In the genomic region with DNA sequence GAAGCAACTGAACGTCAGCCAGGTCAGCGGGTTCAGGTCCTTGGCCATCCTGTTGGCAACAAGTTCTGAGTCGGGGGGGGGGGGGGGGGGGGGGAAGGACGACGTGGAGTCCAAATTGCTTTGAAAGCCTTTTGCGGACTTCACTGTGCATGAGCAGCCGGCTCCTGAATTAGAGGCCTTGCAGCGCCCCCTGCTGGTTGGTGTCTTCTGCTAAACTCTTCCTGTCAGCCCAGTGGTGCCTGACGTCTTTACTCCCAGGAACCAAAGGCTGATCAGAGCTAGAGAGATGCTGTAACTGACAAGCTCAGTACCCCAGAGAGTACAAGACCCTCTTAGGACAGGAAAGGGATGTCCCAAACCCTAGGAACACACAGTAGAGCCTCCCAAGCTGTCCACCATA, we compare ENCODE assay signal across 8 mouse cellular contexts. TPM values are rescaled to one million over a fixed set of nuclear protein-coding genes. Genes with fewer than 3 reads are reported as not detected.
A peak's percentile ranks its signal among the peaks of the same experiment; 100 is the strongest.
DNase-seq lines count a peak whose midpoint lies in the region; ATAC-seq and TF ChIP-seq lines count a peak whose summit lies in the region.

No protein-coding gene starts in this region.

- H3K9ac ChIP-seq in forebrain, embryonic 11.5 days (ENCODE audit: low read length), result no peak overlapping the region

- 4% methylated on average over 7 of the region's 9 CpGs for WGBS in forebrain, embryonic 11.5 days
- 2% methylated on average over 9 of the region's 9 CpGs for WGBS in small intestine, adult 2 months

- 0 out of 2 replicates have a peak, but pooled peaks cover 1% of the 10 kb centered on the region for H3K4me1 ChIP-seq in forebrain, embryonic 11.5 days (replicated peaks; ENCODE audit: control insufficient read depth, insufficient read depth, low read length)
- no peaks in the 10 kb centered on the region for H3K4me1 ChIP-seq in small intestine, adult 2 months (ENCODE audit: control insufficient read depth, insufficient read depth, insufficient read length, low read length)

- peak; percentile 20 for DNase-seq in Patski (ENCODE audit: low read depth, low spot score)
- DNase-seq in c-Kit-positive CD71-positive TER-119-negative erythroid progenitor cells, embryonic 14.5 days (ENCODE audit: low read depth), result peak; percentile 44
- peak; percentile 95 for DNase-seq in forebrain, embryonic 11.5 days (ENCODE audit: low spot score)
- peak; percentile 74 to 87 for DNase-seq in heart, postnatal 36 days
- DNase-seq in layer of hippocampus, adult 9-11 months, result peak; percentile 74
- peak; percentile 62 for DNase-seq in lung, postnatal 25 days (ENCODE audit: low spot score)

- TF ChIP-seq POLR2A in small intestine, adult 2 months (IDR thresholded peaks at IDR 0.05; ENCODE audit: low read depth, low read length), result no peak

- H3K9me3 ChIP-seq in forebrain, embryonic 11.5 days (ENCODE audit: control insufficient read depth, low read length), result no peaks in the 10 kb centered on the region

- H3K4me3 ChIP-seq in forebrain, embryonic 11.5 days (ENCODE audit: low read depth, low read length), result no peak overlapping the region
- no peak overlapping the region for H3K4me3 ChIP-seq in small intestine, adult 2 months (ENCODE audit: low read depth, low read length)

- CTCF ChIA-PET in Patski (lab: Charles Lee), result interaction anchor here (0.6 to 1.4 kb wide), 8 partner anchors 14 to 432 kb away, joined by 3 to 6 read pairs (median 3); no protein-coding TSS in a partner anchor

- no peaks in the 10 kb centered on the region for H3K36me3 ChIP-seq in forebrain, embryonic 11.5 days (ENCODE audit: control insufficient read depth, insufficient read depth, low read length)
- no peaks in the 10 kb centered on the region for H3K36me3 ChIP-seq in small intestine, adult 2 months (ENCODE audit: control insufficient read depth, insufficient read depth, low read length)

- H3K27ac ChIP-seq in forebrain, embryonic 11.5 days (ENCODE audit: low read depth, low read length), result no peak overlapping the region
- no peak overlapping the region for H3K27ac ChIP-seq in small intestine, adult 2 months (ENCODE audit: insufficient read depth, low read depth, low read length)

- H3K4me2 ChIP-seq in forebrain, embryonic 11.5 days (ENCODE audit: low read depth, low read length, severe bottlenecking), result no peak overlapping the region

- peak; percentile 88 for TF ChIP-seq CTCF in Patski (IDR thresholded peaks at IDR 0.05)
- peak; percentile 72 for TF ChIP-seq CTCF in small intestine, adult 2 months (IDR thresholded peaks at IDR 0.05; ENCODE audit: extremely low read depth, insufficient read length, insufficient replicate concordance, low read depth, low read length)

- peaks cover 33% of the 10 kb centered on the region for H3K27me3 ChIP-seq in Patski
- H3K27me3 ChIP-seq in forebrain, embryonic 11.5 days (ENCODE audit: control insufficient read depth, insufficient read depth, low read length), result no peaks in the 10 kb centered on the region
- H3K27me3 ChIP-seq in small intestine, adult 2 months (ENCODE audit: control insufficient read depth, insufficient read depth, low read length), result no peaks in the 10 kb centered on the region

- intact Hi-C loops in heart, postnatal 36 days (cut with DNase I), result loop anchor here (1.0 to 2.0 kb wide), 2 partner anchors 319 to 416 kb away; no protein-coding TSS in a partner anchor

- ATAC-seq in Patski, result peak; percentile 70
- ATAC-seq in forebrain, embryonic 11.5 days (replicated peaks; ENCODE audit: low FRiP score), result no peak
- ATAC-seq in erythroid progenitor cell, adult 5-6 weeks (replicated peaks; ENCODE audit: low FRiP score, poor library complexity, severe bottlenecking), result no peak

- in situ Hi-C loops in Patski (cut with MboI; ENCODE audit: low pct_unique_long_range_greater_than_20kb), result loop anchor here (5.0 kb wide), 1 partner anchor 421 kb away; no protein-coding TSS in a partner anchor

- POLR2A ChIA-PET in Patski (lab: Charles Lee), result no interaction called here

RNA-seq across cellular contexts. Expression of a gene that starts 43.7 kb away (rescaled TPM):
- 49.1 TPM for polyA plus RNA-seq in Patski (2021)
- polyA plus RNA-seq in forebrain, embryonic 11.5 days (2014; fragmentation: Nextera tagmentation; extraction: Ambion mirVana), result 122 and 130 TPM in 2 replicates
- 10 to 100 TPM; 35.8 to 42.6 TPM for total RNA-seq in heart, postnatal 36 days (2021)
- 9.6 and 12.9 TPM in 2 replicates for polyA plus RNA-seq in small intestine, adult 2 months (2012; rRNA removed)
- total RNA-seq in erythroid progenitor cell, adult 5-6 weeks (2015; ENCODE audit: low replicate concordance), result 6.3 TPM in 1 of 2 replicates, not detected in the other
- 1.0 and 21.4 TPM in 2 replicates for total RNA-seq in erythroid progenitor cell, adult 5-6 weeks (2017; ENCODE audit: low replicate concordance)

Comparison
In these comparisons a context has a peak if more than half of its experiments do, and no peak if none do; other contexts are left out.
1. DNase-seq: peak in every context shown above with its lines; median percentile 95 in forebrain, embryonic 11.5 days; 80 in heart, postnatal 36 days; 74 in layer of hippocampus, adult 9-11 months; 62 in lung, postnatal 25 days; 44 in c-Kit-positive CD71-positive TER-119-negative erythroid progenitor cells, embryonic 14.5 days; 20 in Patski.